Mouse (Mus musculus) forebrain, embryonic 14.5 days (tissue): ENCODE data around the gene Gabra5. TPM values are rescaled to one million over a fixed set of nuclear protein-coding genes. Genes with fewer than 3 reads are reported as not detected.

ENCODE experiments used
- ATAC-seq: fragments of 200-750 bp; cut with Nextera tagmentation; 2 replicates; pipeline ENCODE4 v1.8.0; 2017; ENCODE audit warnings: mild to moderate bottlenecking, moderate library complexity
- DNase-seq: peaks from one replicate; pipeline ENCODE4 v3.0.0-alpha.2; 2015; ENCODE audit warnings: low spot score
- H3K27ac ChIP-seq: fragments of 300-500 bp; sonication (generic); 2 replicates; pipeline ENCODE4 v1.5.1; 2014; ENCODE audit warnings: low read depth, mild to moderate bottlenecking, control low read depth, low read length, moderate library complexity
- H3K27me3 ChIP-seq: fragments of 300-500 bp; sonication (generic); replicated peaks from 2 replicates; pipeline ENCODE4 v1.6.1; 2014; ENCODE audit warnings: low read length, control low read depth, mixed read lengths; ENCODE audit not compliant: control insufficient read depth, insufficient read depth
- H3K36me3 ChIP-seq: fragments of 300-500 bp; sonication (generic); 2 replicates; pipeline ENCODE4 v1.6.1; 2014; ENCODE audit warnings: low read length, control low read depth; ENCODE audit not compliant: control insufficient read depth, insufficient read depth
- H3K4me1 ChIP-seq: fragments of 300-500 bp; sonication (generic); 2 replicates; pipeline ENCODE4 v1.6.1; 2014; ENCODE audit warnings: antibody characterized with exemption, low read length, control low read depth; ENCODE audit not compliant: control insufficient read depth, insufficient read depth
- H3K4me2 ChIP-seq: fragments of 300-500 bp; sonication (generic); 2 replicates; pipeline ENCODE4 v1.6.1; 2014; ENCODE audit warnings: mild to moderate bottlenecking, control low read depth, low read length
- H3K4me3 ChIP-seq: fragments of 300-500 bp; sonication (generic); 2 replicates; pipeline ENCODE4 v1.5.1; 2014; ENCODE audit warnings: low read depth, low read length, control low read depth
- H3K9ac ChIP-seq: fragments of 300-500 bp; sonication (generic); 2 replicates; pipeline ENCODE4 v1.6.1; 2014; ENCODE audit warnings: mild to moderate bottlenecking, low read length, control low read depth, moderate library complexity
- H3K9me3 ChIP-seq: fragments of 300-500 bp; sonication (generic); replicated peaks from 2 replicates; pipeline ENCODE4 v1.6.1; 2016; ENCODE audit warnings: low read length, control low read depth, mixed read lengths; ENCODE audit not compliant: control insufficient read depth
- WGBS: fragments of 180-500 bp; shearing (Covaris S2); extraction: QIAGEN DNeasy Blood & Tissue Kit; methylation state at CpG from one replicate; pipeline ENCODE4 v1.1.7; 2014; 5-methylcytosine and 5-hydroxymethylcytosine counted together
- polyA plus RNA-seq: library from polyadenylated mRNA; unstranded; fragments of >200 nt; fragmentation: Nextera tagmentation; extraction: Ambion mirVana; gene quantifications from 2 replicates; pipeline ENCODE4 v1.2.1, GENCODE M21; 2014

Gabra5 gene
- polyA plus RNA-seq, 1 experiment from 2014 or later, result 24.1 TPM

DNA sequence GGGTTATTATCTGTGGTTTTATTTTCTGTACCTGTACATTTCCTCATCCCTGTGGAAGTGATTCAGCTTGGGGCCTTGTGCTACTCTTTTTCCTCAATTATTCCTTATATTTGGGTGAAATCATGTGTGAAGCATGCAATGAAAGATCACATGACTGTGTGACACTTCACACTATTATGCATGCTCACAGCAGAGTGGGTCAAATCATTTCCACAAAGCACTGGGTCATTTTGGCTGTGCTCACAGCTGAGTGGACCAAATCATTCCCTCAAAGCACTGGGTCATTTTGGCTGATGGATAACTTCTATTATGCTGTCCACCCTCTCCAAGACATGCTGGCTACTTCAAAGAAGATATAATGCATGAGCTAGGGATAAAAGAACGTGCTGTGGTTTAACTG lies 97.0 kb downstream of the Gabra5 start:
- DNase-seq (no peak), ATAC-seq (no peak)
- Histone ChIP-seq H3K4me3 (no peak overlapping the region), H3K27ac (no peak overlapping the region), H3K9ac (no peak overlapping the region), H3K4me1 (no peaks in the 10 kb centered on the region), H3K4me2 (no peak overlapping the region), H3K9me3 (no peaks in the 10 kb centered on the region), H3K36me3 (no peaks in the 10 kb centered on the region), H3K27me3 (no peaks in the 10 kb centered on the region)
- WGBS, result 41% methylated on average over 1 of the region's 1 CpGs

DNA sequence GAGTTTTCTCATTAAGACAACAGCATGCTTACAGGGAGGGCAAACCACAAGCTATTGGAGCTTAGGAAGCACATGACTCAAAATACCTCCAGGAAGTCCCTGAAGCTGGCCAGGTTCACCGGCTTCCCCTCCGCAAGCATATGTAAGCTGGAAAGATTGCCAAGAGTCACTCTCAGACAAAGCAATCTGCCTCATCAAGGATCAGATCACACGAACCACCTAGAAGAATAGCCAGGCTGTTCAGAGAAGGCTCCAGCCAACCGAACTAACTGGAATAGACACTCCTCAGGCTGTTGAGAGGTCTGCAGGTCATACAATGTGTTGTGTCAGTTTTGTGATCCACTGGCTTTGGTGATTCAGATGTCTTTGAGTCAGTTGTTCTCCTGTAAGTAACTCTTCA lies 98.7 kb downstream of the Gabra5 start:
- no peak overlapping the region for H3K9ac ChIP-seq
- no peaks in the 10 kb centered on the region for H3K4me1 ChIP-seq
- H3K27ac ChIP-seq, result no peak overlapping the region
- WGBS, result 73% methylated on average over 4 of the region's 4 CpGs
- H3K36me3 ChIP-seq, result no peaks in the 10 kb centered on the region
- H3K9me3 ChIP-seq, result no peaks in the 10 kb centered on the region
- no peak overlapping the region for H3K4me3 ChIP-seq
- H3K4me2 ChIP-seq, result no peak overlapping the region
- H3K27me3 ChIP-seq, result no peaks in the 10 kb centered on the region
- ATAC-seq (no peak), DNase-seq (no peak)

DNA sequence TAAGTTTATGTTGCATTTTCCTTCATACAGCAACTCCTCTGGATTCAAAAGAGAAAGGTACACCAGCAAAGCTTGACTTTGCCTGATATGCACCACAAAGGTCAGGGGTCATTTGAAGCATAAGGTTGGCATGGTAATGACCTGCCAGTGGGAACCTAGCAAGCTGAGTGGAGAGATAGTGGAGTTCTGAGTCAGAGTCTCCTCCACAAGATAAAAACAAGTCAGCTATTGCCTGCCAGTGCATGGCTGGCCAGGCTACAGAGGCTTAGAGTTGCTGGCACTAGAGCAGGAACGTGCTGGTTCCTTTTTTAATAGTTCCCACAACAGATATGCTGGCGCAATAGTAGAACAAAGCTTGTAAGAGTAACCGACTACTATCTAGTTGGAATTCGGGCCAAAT lies 116.3 kb downstream of the Gabra5 start:
- no peaks in the 10 kb centered on the region for H3K36me3 ChIP-seq
- WGBS, result 92% methylated on average over 4 of the region's 4 CpGs
- no peak for ATAC-seq
- no peak overlapping the region for H3K4me2 ChIP-seq
- H3K4me3 ChIP-seq, result no peak overlapping the region
- no peak overlapping the region for H3K9ac ChIP-seq
- DNase-seq, result no peak
- H3K27ac ChIP-seq, result no peak overlapping the region
- H3K27me3 ChIP-seq, result no peaks in the 10 kb centered on the region
- H3K9me3 ChIP-seq, result no peaks in the 10 kb centered on the region
- H3K4me1 ChIP-seq, result no peaks in the 10 kb centered on the region

DNA sequence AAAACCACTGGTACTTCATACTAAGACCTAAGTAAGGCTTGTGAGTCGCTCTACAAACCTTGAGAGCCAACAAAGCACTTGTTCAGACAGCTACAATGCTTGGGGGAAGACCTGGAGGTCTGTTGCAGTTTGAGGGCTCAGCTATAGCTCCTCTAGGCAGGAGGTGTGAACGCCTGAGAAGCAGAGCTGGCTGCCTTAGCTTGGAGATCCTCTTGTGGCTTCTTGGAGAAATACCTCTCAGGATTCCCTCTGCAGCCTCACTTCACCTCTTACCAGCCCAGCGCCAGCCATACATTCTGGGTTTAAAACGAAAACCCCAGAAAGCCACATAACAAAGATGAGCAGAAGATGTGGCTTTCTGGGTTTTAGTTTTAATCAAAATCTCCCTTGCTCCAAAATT lies 119.8 kb downstream of the Gabra5 start:
- no peak for DNase-seq

DNA sequence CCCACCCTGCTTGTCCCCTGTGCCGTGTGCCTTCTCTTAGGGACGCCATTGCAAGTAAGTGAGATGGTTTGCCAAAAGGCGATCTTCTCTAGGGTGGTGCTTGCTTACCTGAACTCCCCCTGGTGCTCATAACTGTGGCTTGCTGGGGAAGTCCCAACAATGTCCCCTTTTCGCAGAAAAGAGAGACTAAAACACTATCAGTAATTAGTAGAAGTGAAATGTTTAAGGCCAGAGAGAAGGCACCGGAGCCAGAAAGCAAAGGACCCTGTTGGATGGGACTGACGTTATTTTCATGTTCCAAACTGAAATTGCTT lies 122.6 kb downstream of the Gabra5 start:
- 15% methylated on average over 6 of the region's 6 CpGs for WGBS
- ATAC-seq (no peak), DNase-seq (no peak)
- no peaks in the 10 kb centered on the region for H3K36me3 ChIP-seq
- H3K4me1 ChIP-seq, result 0 out of 2 replicates have a peak, but pooled peaks cover 2% of the 10 kb centered on the region
- H3K9ac ChIP-seq, result peak overlapping the region; percentile 67
- no peaks in the 10 kb centered on the region for H3K27me3 ChIP-seq
- H3K27ac ChIP-seq, result no peak overlapping the region
- peak overlapping the region; percentile 92 for H3K4me2 ChIP-seq
- peak overlapping the region; percentile 61 for H3K4me3 ChIP-seq
- no peaks in the 10 kb centered on the region for H3K9me3 ChIP-seq

More for the DNA sequence above, 119.8 kb downstream of the Gabra5 start:
- H3K27me3 ChIP-seq, result no peaks in the 10 kb centered on the region
- H3K4me1 ChIP-seq, result 0 out of 2 replicates have a peak, but pooled peaks cover 2% of the 10 kb centered on the region
- no peak overlapping the region for H3K9ac ChIP-seq
- 48% methylated on average over 4 of the region's 4 CpGs for WGBS
- no peaks in the 10 kb centered on the region for H3K36me3 ChIP-seq
- H3K9me3 ChIP-seq, result no peaks in the 10 kb centered on the region
- H3K27ac ChIP-seq, result no peak overlapping the region
- H3K4me3 ChIP-seq, result no peak overlapping the region
- H3K4me2 ChIP-seq, result no peak overlapping the region
- no peak for ATAC-seq

DNA sequence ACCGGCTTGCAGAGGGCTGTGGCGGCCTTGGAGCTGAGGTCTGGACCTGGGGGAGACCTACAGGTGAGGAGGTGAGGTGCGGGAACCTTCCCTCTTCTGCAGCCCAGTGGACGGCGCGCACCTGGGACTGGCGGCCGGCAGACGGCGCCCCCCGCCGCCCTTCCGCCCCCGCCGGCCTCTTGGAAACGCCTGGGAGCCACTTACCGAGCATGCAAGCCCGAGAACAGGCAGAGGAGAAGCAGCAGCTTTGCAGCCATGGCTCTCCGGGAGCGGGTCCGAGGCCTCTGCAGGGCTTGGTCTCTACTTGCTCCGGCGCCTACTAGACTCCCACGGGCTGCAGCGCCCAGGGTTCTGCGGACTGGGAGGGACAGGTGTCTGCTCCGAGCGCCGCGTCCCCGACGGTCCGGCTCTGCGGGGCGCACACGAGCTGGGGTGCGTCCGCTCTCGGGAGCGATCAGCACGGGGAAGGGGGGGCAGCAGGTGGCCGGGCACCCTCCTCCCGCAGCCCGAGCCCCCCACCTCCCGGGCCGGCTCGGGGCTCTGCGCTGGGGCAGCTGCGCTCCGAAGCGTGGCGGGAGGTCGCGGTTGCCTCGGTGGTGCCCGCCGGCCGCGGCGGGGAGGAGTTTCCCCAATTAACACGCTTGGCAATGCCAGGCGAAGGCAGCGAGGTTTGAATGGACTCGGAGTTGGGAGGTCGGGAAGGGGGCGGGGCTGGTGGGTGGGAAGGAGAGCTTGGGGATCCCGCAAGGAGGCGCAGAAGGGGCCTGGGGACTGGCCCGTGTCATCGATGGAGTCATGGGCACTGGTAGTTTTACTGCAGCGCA lies 123.1 kb downstream of the Gabra5 start, which contains the start of gene Gabrg3:
TSS of gene Gabrg3 (minus strand) at position 672 of the 824 bp plus-strand sequence.
- Histone ChIP-seq H3K4me2 (peak within 1 kb of the TSS; percentile 92), H3K27me3 (no peaks in the 10 kb centered on the region), H3K27ac (peak within 1 kb of the TSS; percentile 39), H3K9ac (peak within 1 kb of the TSS; percentile 67), H3K36me3 (no peaks in the 10 kb centered on the region), H3K9me3 (no peaks in the 10 kb centered on the region), H3K4me1 (0 out of 2 replicates have a peak, but pooled peaks cover 2% of the 10 kb centered on the region), H3K4me3 (peak within 1 kb of the TSS; percentile 61)
- DNase-seq (peak; percentile 77), ATAC-seq (peak; percentile 86)
- WGBS, result under 1% methylated on average over 63 of the region's 71 CpGs

DNA sequence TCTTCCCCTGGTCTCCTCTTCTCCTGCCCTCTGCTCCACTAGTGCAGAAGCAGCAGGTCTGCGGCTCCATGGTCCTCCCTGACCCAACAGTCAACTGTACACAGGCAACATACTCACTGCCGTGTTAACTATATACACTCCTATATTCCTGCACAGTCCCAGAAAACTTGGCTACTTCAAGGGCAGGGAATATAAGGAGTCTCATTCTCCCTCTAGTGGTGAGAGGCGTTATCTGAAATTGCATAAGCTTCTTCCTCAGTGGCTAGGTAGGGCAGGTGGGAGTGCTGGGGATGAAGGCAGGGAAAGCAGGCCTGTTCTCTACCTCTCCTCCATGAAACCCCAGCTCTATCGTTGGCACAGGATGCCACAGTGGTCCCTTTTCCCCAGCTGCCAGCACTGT lies 125.7 kb downstream of the Gabra5 start:
- Histone ChIP-seq H3K27me3 (no peaks in the 10 kb centered on the region), H3K4me2 (no peak overlapping the region), H3K9me3 (no peaks in the 10 kb centered on the region), H3K9ac (no peak overlapping the region), H3K4me1 (0 out of 2 replicates have a peak, but pooled peaks cover 2% of the 10 kb centered on the region), H3K4me3 (no peak overlapping the region), H3K27ac (no peak overlapping the region), H3K36me3 (no peaks in the 10 kb centered on the region)
- DNase-seq, result peak; percentile 85
- WGBS, result 32% methylated on average over 4 of the region's 4 CpGs
- peak; percentile 38 for ATAC-seq

DNA sequence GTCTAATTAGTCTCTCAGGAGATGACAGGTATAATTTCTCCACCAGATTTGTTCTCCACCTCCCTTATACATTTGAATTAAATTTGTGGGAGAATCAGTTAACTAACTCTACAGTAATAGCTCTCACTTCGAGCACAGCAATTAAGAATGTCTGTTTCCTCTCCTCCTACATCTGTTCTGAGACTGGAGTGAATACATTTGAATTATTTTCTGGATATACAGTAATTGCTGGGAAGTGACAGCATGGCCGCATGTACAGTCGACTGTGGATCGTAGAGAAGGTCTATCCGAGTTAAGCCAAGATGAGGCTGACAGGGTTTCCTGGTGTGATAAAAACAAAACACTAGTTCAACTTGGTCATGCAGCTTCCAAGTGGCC lies 143.9 kb downstream of the Gabra5 start:
- H3K27ac ChIP-seq, result no peak overlapping the region
- DNase-seq, result peak; percentile 40
- peak; percentile 73 for ATAC-seq

More for the DNA sequence above, 143.9 kb downstream of the Gabra5 start:
- Histone ChIP-seq H3K9me3 (no peaks in the 10 kb centered on the region), H3K4me2 (no peak overlapping the region), H3K27me3 (no peaks in the 10 kb centered on the region), H3K4me3 (no peak overlapping the region), H3K9ac (no peak overlapping the region), H3K36me3 (no peaks in the 10 kb centered on the region), H3K4me1 (no peaks in the 10 kb centered on the region)
- WGBS, result 60% methylated on average over 5 of the region's 5 CpGs
